Mouse (Mus musculus) intestine, postnatal 0 days (tissue): ENCODE results near the gene Actl6b. TPM values are rescaled to one million over a fixed set of nuclear protein-coding genes. Genes with fewer than 3 reads are reported as not detected.

Experiments used
- ATAC-seq: fragments of 200-750 bp; cut with Nextera tagmentation; 2 replicates; pipeline ENCODE4 v1.8.0; 2017; ENCODE audit warnings: mild to moderate bottlenecking, moderate TSS enrichment, moderate library complexity
- H3K27ac ChIP-seq: fragments of 300-500 bp; sonication (generic); 2 replicates; pipeline ENCODE4 v1.5.1; 2014; ENCODE audit warnings: mild to moderate bottlenecking, low read depth, low read length, moderate library complexity
- H3K27me3 ChIP-seq: fragments of 300-500 bp; sonication (generic); replicated peaks from 2 replicates; pipeline ENCODE4 v1.6.1; 2014; ENCODE audit warnings: low read length, mixed read lengths; ENCODE audit not compliant: control insufficient read depth, insufficient read depth
- H3K36me3 ChIP-seq: fragments of 300-500 bp; sonication (generic); 2 replicates; pipeline ENCODE4 v1.6.1; 2014; ENCODE audit warnings: mild to moderate bottlenecking, moderate library complexity; ENCODE audit not compliant: control insufficient read depth, insufficient read depth
- H3K4me1 ChIP-seq: fragments of 300-500 bp; sonication (generic); replicated peaks from 2 replicates; pipeline ENCODE4 v1.6.1; 2014; ENCODE audit warnings: antibody characterized with exemption, low read length, mixed read lengths; ENCODE audit not compliant: control insufficient read depth, insufficient read depth
- H3K4me2 ChIP-seq: fragments of 300-500 bp; sonication (generic); replicated peaks from 2 replicates; pipeline ENCODE4 v1.6.1; 2014; ENCODE audit warnings: low read depth, mild to moderate bottlenecking, moderate library complexity
- H3K4me3 ChIP-seq: fragments of 300-500 bp; sonication (generic); 2 replicates; pipeline ENCODE4 v1.5.1; 2014; ENCODE audit warnings: low read depth, low read length
- H3K9ac ChIP-seq: fragments of 300-500 bp; sonication (generic); 2 replicates; pipeline ENCODE4 v1.6.1; 2014; ENCODE audit warnings: mild to moderate bottlenecking, low read depth, low read length
- H3K9me3 ChIP-seq: fragments of 300-500 bp; sonication (generic); 2 replicates; pipeline ENCODE4 v1.6.1; 2016; ENCODE audit warnings: mixed run types; ENCODE audit not compliant: control insufficient read depth
- CTCF ChIP-seq: sonication (generic); IDR thresholded peaks from 2 replicates; pipeline ENCODE4 v1.5.1; 2016; ENCODE audit warnings: low read depth, mild to moderate bottlenecking, control low read depth, antibody characterized with exemption, moderate library complexity
- WGBS: fragments of 180-500 bp; shearing (Covaris S2); extraction: QIAGEN DNeasy Blood & Tissue Kit; methylation state at CpG from one replicate; pipeline ENCODE4 v1.1.7; 2014; 5-methylcytosine and 5-hydroxymethylcytosine counted together
- polyA plus RNA-seq: library from polyadenylated mRNA; unstranded; fragments of >200 nt; fragmentation: Nextera tagmentation; extraction: Ambion mirVana; gene quantifications from 2 replicates; pipeline ENCODE4 v1.2.1, GENCODE M21; 2015

The Actl6b gene
- polyA plus RNA-seq, 1 experiment from 2014 or later, result 2.9 TPM

DNA sequence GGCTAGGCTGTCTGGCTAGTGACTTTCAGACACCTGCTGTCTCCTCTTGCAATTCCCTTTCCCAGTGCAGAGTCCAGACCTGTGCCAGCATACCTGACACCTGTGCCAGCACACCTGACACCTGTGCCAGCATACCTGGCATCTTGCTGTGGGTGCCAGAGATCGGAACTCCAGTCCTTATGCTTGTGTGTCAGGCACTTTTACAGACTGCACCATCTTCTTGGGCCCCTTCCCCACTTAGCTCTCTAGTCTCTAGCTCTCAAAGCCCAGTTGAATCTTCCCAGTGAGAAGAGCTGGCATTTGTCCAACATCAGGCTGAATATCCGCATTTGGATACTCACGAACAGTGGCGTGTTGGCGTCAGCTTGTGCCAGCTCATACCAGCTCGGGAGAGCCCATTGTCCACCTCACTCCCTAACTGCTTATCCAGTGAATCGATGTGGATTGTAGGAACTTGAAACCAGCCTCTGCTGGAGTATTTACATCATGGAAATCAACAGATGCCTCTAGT, 14.0 kb upstream of the Actl6b start:
- H3K36me3 ChIP-seq, result no peaks in the 10 kb centered on the region
- H3K9ac ChIP-seq, result no peak overlapping the region
- H3K4me3 ChIP-seq, result no peak overlapping the region
- H3K9me3 ChIP-seq, result no peaks in the 10 kb centered on the region
- H3K27ac ChIP-seq, result no peak overlapping the region
- 0 out of 2 replicates have a peak, but pooled peaks have one; percentile 31 for ATAC-seq
- H3K4me2 ChIP-seq, result no peak overlapping the region
- 0 out of 2 replicates have a peak, but pooled peaks cover 3% of the 10 kb centered on the region for H3K4me1 ChIP-seq
- no peaks in the 10 kb centered on the region for H3K27me3 ChIP-seq
- WGBS, result 58% methylated on average over 7 of the region's 7 CpGs
- no peak for TF ChIP-seq CTCF

DNA sequence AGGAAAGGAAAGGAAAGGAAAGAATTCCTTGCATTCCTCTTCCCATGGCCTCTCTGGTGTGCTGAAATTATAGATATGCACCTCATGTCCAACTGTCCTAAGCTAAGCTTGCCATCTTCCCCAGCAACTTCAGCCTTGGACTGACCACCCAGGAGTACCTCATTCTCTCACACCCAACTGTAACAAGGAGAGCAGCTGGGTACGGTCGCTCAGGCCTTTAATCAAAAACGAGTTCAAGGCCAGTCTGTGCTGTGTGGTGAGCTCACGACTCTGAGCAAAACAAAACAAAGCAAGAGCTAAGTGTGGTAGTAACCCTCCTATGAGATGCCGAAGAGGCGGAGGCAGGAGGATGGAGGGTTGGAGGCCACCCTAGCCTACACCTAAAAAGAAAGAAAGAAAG, 12.3 kb upstream of the Actl6b start:
- H3K4me3 ChIP-seq, result no peak overlapping the region
- no peak overlapping the region for H3K4me2 ChIP-seq
- no peak for ATAC-seq
- 70% methylated on average over 6 of the region's 6 CpGs for WGBS
- TF ChIP-seq CTCF, result no peak
- H3K9ac ChIP-seq, result no peak overlapping the region
- H3K36me3 ChIP-seq, result no peaks in the 10 kb centered on the region
- H3K27ac ChIP-seq, result no peak overlapping the region
- H3K9me3 ChIP-seq, result no peaks in the 10 kb centered on the region
- no peaks in the 10 kb centered on the region for H3K4me1 ChIP-seq
- no peaks in the 10 kb centered on the region for H3K27me3 ChIP-seq

DNA sequence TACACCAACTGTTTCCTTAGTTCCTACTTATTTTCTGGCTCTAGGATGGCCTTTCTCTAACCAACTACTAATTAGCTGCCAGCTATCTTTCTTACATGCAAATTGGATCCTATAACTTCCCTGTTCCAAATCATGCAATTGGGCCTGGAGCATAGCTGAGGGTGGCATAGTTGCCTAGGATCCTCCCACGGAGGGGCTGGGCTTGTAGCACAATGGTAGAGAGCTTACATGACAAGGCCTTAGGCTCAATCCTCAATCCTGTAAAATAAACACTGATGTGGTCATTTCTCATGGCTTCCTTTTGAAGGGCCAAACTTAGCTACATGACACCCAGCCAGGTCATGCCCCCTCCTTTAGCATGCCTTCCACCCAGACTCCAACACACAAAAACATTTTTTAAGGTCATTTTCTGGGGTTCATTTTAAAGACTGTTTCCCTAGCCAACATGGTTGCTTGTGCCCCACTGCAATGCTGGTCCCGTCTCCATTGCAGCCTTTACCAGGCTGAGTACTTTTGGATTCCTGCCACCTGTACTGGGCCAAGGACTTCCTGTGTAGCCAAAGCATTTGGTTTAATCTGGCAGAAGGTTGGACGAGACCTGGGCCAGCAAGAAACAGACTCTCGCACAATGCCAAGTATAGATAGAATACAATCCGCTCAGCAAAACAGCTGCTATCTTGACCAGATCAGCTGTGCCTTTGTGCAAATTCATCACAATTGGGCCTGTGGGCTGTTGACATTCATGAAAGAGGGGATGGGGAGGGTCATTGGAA, 11.4 kb upstream of the Actl6b start:
- Histone ChIP-seq H3K4me1 (no peaks in the 10 kb centered on the region), H3K27me3 (no peaks in the 10 kb centered on the region), H3K9ac (no peak overlapping the region), H3K4me3 (no peak overlapping the region), H3K9me3 (no peaks in the 10 kb centered on the region), H3K36me3 (no peaks in the 10 kb centered on the region), H3K4me2 (no peak overlapping the region), H3K27ac (no peak overlapping the region)
- WGBS, result 73% methylated on average over 5 of the region's 5 CpGs
- no peak for TF ChIP-seq CTCF
- ATAC-seq, result no peak

DNA sequence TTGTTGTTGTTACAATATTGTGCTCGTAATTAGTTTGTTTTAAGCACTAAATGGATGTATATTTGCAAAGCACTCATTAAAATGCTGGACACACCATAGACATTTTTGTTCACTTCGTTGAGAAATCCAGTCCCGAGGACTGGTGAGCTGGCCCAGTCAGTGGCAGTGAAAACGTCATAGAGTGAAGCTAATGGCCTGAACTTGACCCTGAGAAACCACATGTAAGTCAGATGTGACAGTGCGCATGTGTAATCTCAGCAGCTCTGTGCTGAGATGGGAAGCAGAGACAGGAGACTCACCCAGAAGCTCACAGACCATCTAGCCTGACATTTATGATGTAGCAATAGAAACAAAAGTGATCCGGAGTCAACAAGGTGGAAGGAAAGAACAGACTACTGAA, 8.4 kb upstream of the Actl6b start:
- Histone ChIP-seq H3K4me1 (no peaks in the 10 kb centered on the region), H3K27me3 (no peaks in the 10 kb centered on the region), H3K4me2 (no peak overlapping the region), H3K36me3 (no peaks in the 10 kb centered on the region), H3K9me3 (no peaks in the 10 kb centered on the region), H3K4me3 (no peak overlapping the region), H3K9ac (no peak overlapping the region), H3K27ac (no peak overlapping the region)
- no peak for TF ChIP-seq CTCF
- WGBS, result 60% methylated on average over 6 of the region's 6 CpGs
- ATAC-seq, result no peak

DNA sequence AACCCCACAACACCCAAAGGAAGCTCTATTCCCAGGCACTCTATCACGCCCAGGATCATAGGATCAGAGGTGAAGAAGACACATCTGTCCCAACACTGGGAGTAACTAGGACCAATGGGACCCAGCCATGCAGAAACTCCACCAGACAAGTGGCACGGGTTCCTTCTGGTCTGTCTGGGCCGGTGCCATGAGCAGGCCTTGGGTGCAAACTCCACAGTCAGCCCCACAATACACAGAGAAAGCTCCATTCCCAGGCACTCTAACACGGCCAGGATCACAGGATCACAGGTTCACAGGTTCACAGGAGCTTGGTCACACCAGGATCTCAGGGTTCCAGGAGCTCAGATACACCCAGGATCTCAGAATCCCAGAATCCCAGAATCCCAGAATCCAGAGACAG, 7.7 kb upstream of the Actl6b start:
- Histone ChIP-seq H3K27me3 (no peaks in the 10 kb centered on the region), H3K4me1 (no peaks in the 10 kb centered on the region), H3K4me2 (no peak overlapping the region), H3K36me3 (no peaks in the 10 kb centered on the region), H3K27ac (no peak overlapping the region), H3K9me3 (no peaks in the 10 kb centered on the region), H3K4me3 (no peak overlapping the region), H3K9ac (no peak overlapping the region)
- WGBS, result 73% methylated on average over 4 of the region's 4 CpGs
- TF ChIP-seq CTCF, result no peak
- no peak for ATAC-seq

DNA sequence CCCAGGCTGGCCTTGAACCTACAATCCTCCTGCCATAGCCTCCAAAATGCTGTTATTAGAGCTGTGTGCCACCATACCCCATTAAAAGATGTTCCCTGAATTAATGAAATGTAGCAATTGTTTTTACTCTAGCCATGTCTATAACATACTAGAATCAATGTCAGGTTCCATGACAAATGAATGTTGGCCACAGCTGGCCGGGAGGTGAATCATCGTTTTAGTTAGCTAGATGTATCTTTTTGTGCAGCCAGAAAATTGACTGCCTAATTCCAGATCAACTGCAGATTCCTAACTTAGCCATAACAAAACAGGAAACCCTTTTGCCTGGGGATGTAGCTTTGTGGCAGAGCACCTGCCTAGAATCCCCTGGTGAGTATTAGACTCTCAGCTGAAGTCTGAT, 3.5 kb upstream of the Actl6b start:
- Histone ChIP-seq H3K4me3 (no peak overlapping the region), H3K27me3 (peaks cover 15% of the 10 kb centered on the region; the same call in 1 of the 2 replicates), H3K9ac (no peak overlapping the region), H3K4me1 (no peaks in the 10 kb centered on the region), H3K27ac (no peak overlapping the region), H3K4me2 (no peak overlapping the region), H3K9me3 (no peaks in the 10 kb centered on the region), H3K36me3 (no peaks in the 10 kb centered on the region)
- WGBS, result 72% methylated on average over 2 of the region's 2 CpGs
- no peak for TF ChIP-seq CTCF
- ATAC-seq, result no peak
